Mouse (Mus musculus) thymus, adult 2 months (tissue): ENCODE measurements around the gene Fxyd7.

Experiments
- CTCF ChIP-seq: fragments of 200-500 bp; IDR thresholded peaks from 2 replicates; pipeline ENCODE4 v1.5.1; 2012; ENCODE audit warnings: mild to moderate bottlenecking, control low read depth, low read length, moderate library complexity, borderline replicate concordance; ENCODE audit not compliant: control insufficient read depth, poor library complexity, insufficient read depth; ENCODE audit errors: extremely low read depth
- POLR2A ChIP-seq: fragments of 200-500 bp; IDR thresholded peaks from 2 replicates; pipeline ENCODE4 v1.6.1; 2012; ENCODE audit warnings: mild to moderate bottlenecking, low read length, control low read depth, moderate library complexity; ENCODE audit not compliant: control insufficient read depth, poor library complexity, insufficient read depth; ENCODE audit errors: extremely low read depth

GRCm38 (mm10) chr7:31039011-31039410, 12.3 kb downstream of the Fxyd7 start:
- TF ChIP-seq CTCF = no peak
- no peak for TF ChIP-seq POLR2A
